Mouse (Mus musculus) kidney, embryonic 14.5 days (tissue): ENCODE results near the gene Wapl. TPM values are rescaled to one million over a fixed set of nuclear protein-coding genes. Genes with fewer than 3 reads are reported as not detected.

ENCODE experiments used
- ATAC-seq: fragments of 200-750 bp; cut with Nextera tagmentation; 2 replicates; pipeline ENCODE4 v1.8.0; 2017; ENCODE audit warnings: moderate number of reproducible peaks, mild to moderate bottlenecking, moderate TSS enrichment, moderate library complexity; ENCODE audit not compliant: low FRiP score, low TSS enrichment
- H3K27ac ChIP-seq: fragments of 300-500 bp; sonication (generic); 2 replicates; pipeline ENCODE4 v1.5.1; 2014; ENCODE audit warnings: low read depth, mild to moderate bottlenecking, low read length, moderate library complexity, mixed read lengths
- H3K27me3 ChIP-seq: fragments of 300-500 bp; sonication (generic); 2 replicates; pipeline ENCODE4 v1.6.1; 2014; ENCODE audit warnings: mild to moderate bottlenecking, low read length; ENCODE audit not compliant: control insufficient read depth, insufficient read depth
- H3K36me3 ChIP-seq: fragments of 300-500 bp; sonication (generic); 2 replicates; pipeline ENCODE4 v1.6.1; 2014; ENCODE audit warnings: low read length, mixed read lengths; ENCODE audit not compliant: control insufficient read depth, insufficient read depth
- H3K4me1 ChIP-seq: fragments of 300-500 bp; sonication (generic); 2 replicates; pipeline ENCODE4 v1.6.1; 2014; ENCODE audit warnings: low read length, mixed read lengths; ENCODE audit not compliant: control insufficient read depth, insufficient read depth
- H3K4me2 ChIP-seq: fragments of 300-500 bp; sonication (generic); replicated peaks from 2 replicates; pipeline ENCODE4 v1.6.1; 2014; ENCODE audit warnings: low read depth, mild to moderate bottlenecking, low read length
- H3K4me3 ChIP-seq: fragments of 300-500 bp; sonication (generic); 2 replicates; pipeline ENCODE4 v1.5.1; 2014; ENCODE audit warnings: mild to moderate bottlenecking, low read length
- H3K9ac ChIP-seq: fragments of 300-500 bp; sonication (generic); 2 replicates; pipeline ENCODE4 v1.6.1; 2014; ENCODE audit warnings: low read depth, mild to moderate bottlenecking, low read length, moderate library complexity
- H3K9me3 ChIP-seq: fragments of 300-500 bp; sonication (generic); 2 replicates; pipeline ENCODE4 v1.6.1; 2016; ENCODE audit warnings: low read length; ENCODE audit not compliant: control insufficient read depth
- WGBS: fragments of 180-500 bp; shearing (Covaris S2); extraction: QIAGEN DNeasy Blood & Tissue Kit; methylation state at CpG from one replicate; pipeline ENCODE4 v1.1.7; 2014; 5-methylcytosine and 5-hydroxymethylcytosine counted together
- polyA plus RNA-seq: library from polyadenylated mRNA; unstranded; fragments of >200 nt; fragmentation: Nextera tagmentation; extraction: Ambion mirVana; gene quantifications from 2 replicates; pipeline ENCODE4 v1.2.1, GENCODE M21; 2014

Gene Wapl
- polyA plus RNA-seq, 1 experiment from 2014 or later = 34.1 TPM

DNA sequence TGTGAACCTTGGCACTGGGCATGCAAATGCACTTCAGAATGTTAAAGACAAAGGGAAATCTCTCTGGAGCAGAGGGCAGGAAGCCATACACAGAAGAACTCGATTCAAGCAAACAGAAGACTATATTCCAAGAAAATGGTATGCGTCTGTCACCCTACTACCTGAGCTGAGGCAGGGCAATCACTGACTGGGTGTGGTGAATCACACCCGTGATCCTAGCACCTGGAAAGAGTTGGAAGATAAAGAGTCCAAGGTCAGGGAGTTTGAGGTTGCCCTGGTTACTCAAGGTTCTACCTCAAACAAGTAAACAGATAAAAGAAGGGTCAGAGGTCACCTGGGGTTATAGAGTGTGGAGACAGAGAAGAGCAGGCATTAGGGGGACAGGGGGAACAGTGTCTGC lies 100.0 kb downstream of the Wapl start:
- ATAC-seq = no peak
- H3K4me1 ChIP-seq = peaks cover 10% of the 10 kb centered on the region
- no peaks in the 10 kb centered on the region for H3K36me3 ChIP-seq
- no peak overlapping the region for H3K4me3 ChIP-seq
- H3K27ac ChIP-seq = no peak overlapping the region
- H3K27me3 ChIP-seq = no peaks in the 10 kb centered on the region; the same call in 1 of the 2 replicates
- H3K9ac ChIP-seq = no peak overlapping the region
- no peak overlapping the region for H3K4me2 ChIP-seq
- WGBS = 77% methylated on average over 3 of the region's 3 CpGs
- H3K9me3 ChIP-seq = 0 out of 2 replicates have a peak, but pooled peaks cover 3% of the 10 kb centered on the region

GRCm38 (mm10) chr14:34774231-34774630 lies 100.5 kb downstream of the Wapl start:
- no peak for ATAC-seq
- no peaks in the 10 kb centered on the region; the same call in 1 of the 2 replicates for H3K27me3 ChIP-seq
- 79% methylated on average over 6 of the region's 6 CpGs for WGBS

DNA sequence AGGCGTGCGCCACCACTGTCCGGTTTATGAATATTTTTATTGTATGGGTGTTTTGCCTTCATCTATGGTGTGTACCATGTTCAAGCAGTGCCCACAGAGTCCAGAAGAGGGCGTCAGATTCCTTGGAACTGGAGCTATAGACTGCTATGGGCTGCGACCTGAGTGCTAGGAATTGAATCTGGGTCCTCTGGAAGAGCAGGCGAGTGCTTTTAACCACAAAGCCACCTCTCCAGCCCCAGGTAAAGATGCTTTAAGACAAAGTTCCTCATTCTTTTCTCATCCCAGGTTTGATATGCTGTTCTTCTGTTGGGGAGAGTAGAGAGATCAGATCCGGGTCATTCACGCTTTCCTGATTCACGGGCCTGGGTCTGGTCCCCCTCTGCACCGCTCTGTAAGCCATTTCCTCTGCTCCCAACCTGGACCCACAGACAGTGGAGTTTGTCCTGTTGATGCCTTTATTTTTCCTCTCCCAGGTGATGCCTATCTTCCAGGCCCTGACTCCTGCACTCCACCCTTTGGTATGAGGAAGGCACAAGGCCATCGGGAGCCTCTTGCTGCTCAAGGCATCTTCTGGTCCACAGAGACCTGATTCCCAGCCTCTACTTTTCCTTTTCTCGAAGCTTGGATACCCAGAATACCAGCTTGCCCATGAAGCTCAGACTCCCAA lies 103.1 kb downstream of the Wapl start:
- no peak overlapping the region for H3K4me2 ChIP-seq
- 89% methylated on average over 12 of the region's 12 CpGs for WGBS

More at GRCm38 (mm10) chr14:34774231-34774630, 100.5 kb downstream of the Wapl start:
- no peak overlapping the region for H3K4me2 ChIP-seq
- H3K4me1 ChIP-seq = peaks cover 6% of the 10 kb centered on the region; the same call in 1 of the 2 replicates
- no peak overlapping the region for H3K9ac ChIP-seq
- H3K4me3 ChIP-seq = no peak overlapping the region
- H3K27ac ChIP-seq = no peak overlapping the region
- 0 out of 2 replicates have a peak, but pooled peaks cover 3% of the 10 kb centered on the region for H3K9me3 ChIP-seq
- no peaks in the 10 kb centered on the region for H3K36me3 ChIP-seq

DNA sequence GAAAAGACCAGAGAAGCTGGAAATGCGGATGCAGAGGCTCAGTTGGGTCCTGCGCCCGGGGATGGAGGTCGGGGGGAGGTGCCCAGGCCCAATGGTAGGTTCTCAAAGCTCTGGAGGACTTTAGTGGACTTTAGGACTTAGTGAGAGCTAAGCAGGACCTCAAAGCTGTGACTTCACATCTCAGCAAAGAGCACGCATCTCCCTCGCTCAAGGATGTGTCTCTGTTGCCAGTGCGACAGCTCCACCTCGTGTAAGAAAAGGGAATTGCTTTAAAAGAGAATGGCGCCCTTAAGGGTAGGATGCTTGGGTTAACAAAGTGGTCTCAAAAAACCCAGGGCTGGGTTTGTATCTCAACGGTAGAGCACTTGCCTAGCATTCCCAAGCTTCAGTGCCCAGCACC lies 104.1 kb downstream of the Wapl start:
- H3K36me3 ChIP-seq = no peaks in the 10 kb centered on the region

More for the DNA sequence above, 103.1 kb downstream of the Wapl start:
- Histone ChIP-seq H3K9ac (no peak overlapping the region), H3K4me1 (no peaks in the 10 kb centered on the region), H3K27me3 (no peaks in the 10 kb centered on the region), H3K4me3 (no peak overlapping the region), H3K36me3 (no peaks in the 10 kb centered on the region), H3K27ac (no peak overlapping the region), H3K9me3 (0 out of 2 replicates have a peak, but pooled peaks cover 3% of the 10 kb centered on the region)
- no peak for ATAC-seq

GRCm38 (mm10) chr14:34778760-34779159 lies 105.0 kb downstream of the Wapl start:
- Histone ChIP-seq H3K4me1 (no peaks in the 10 kb centered on the region), H3K27ac (no peak overlapping the region), H3K36me3 (no peaks in the 10 kb centered on the region), H3K27me3 (no peaks in the 10 kb centered on the region), H3K4me2 (no peak overlapping the region), H3K4me3 (no peak overlapping the region), H3K9me3 (0 out of 2 replicates have a peak, but pooled peaks cover 3% of the 10 kb centered on the region), H3K9ac (no peak overlapping the region)
- WGBS = 87% methylated on average over 7 of the region's 7 CpGs
- no peak for ATAC-seq

More for the DNA sequence above, 104.1 kb downstream of the Wapl start:
- H3K27ac ChIP-seq = no peak overlapping the region
- H3K9ac ChIP-seq = no peak overlapping the region
- no peak overlapping the region for H3K4me3 ChIP-seq
- WGBS = 18% methylated on average over 10 of the region's 10 CpGs
- H3K4me1 ChIP-seq = no peaks in the 10 kb centered on the region
- no peak overlapping the region for H3K4me2 ChIP-seq
- peak; percentile 51; the same call in 1 of the 2 replicates for ATAC-seq
- no peaks in the 10 kb centered on the region for H3K27me3 ChIP-seq
- 0 out of 2 replicates have a peak, but pooled peaks cover 3% of the 10 kb centered on the region for H3K9me3 ChIP-seq

- no peaks in the 10 kb centered on the region for H3K36me3 ChIP-seq
- H3K9me3 ChIP-seq = peaks cover 5% of the 10 kb centered on the region; the same call in 1 of the 2 replicates
- H3K4me1 ChIP-seq = no peaks in the 10 kb centered on the region
- no peak for ATAC-seq
- H3K9ac ChIP-seq = no peak overlapping the region
- WGBS = 65% methylated on average over 1 of the region's 1 CpGs
- H3K4me3 ChIP-seq = no peak overlapping the region
- no peak overlapping the region for H3K27ac ChIP-seq
- H3K4me2 ChIP-seq = no peak overlapping the region
- no peaks in the 10 kb centered on the region for H3K27me3 ChIP-seq
Measured at GRCm38 (mm10) chr14:34793406-34794037, 119.8 kb downstream of the Wapl start.

Other genes starting within 250 kb of the Wapl start
- gene Bmpr1a, start 170.6 kb upstream of the Wapl start, polyA plus RNA-seq = 41.7 and 65.8 TPM in 2 replicates
- not detected in 2 replicates for gene 9230112D13Rik, start 151.1 kb upstream of the Wapl start, polyA plus RNA-seq
- gene Ldb3, start 85.2 kb upstream of the Wapl start, polyA plus RNA-seq = 0.24 and 0.31 TPM in 2 replicates
- gene Opn4, start 73.8 kb upstream of the Wapl start, polyA plus RNA-seq = 0.09 and 0.20 TPM in 2 replicates
- gene Grid1, start 146.2 kb downstream of the Wapl start, polyA plus RNA-seq = 0.51 and 0.76 TPM in 2 replicates